Mouse (Mus musculus): ENCODE results near the gene Hrh3. TPM values are rescaled to one million over a fixed set of nuclear protein-coding genes. Genes with fewer than 3 reads are reported as not detected.
A peak's percentile ranks its signal among the peaks of the same experiment; 100 is the strongest.

The Hrh3 gene
- polyA plus RNA-seq, 1 experiment from 2014 or later, result 2.8 TPM

DNA sequence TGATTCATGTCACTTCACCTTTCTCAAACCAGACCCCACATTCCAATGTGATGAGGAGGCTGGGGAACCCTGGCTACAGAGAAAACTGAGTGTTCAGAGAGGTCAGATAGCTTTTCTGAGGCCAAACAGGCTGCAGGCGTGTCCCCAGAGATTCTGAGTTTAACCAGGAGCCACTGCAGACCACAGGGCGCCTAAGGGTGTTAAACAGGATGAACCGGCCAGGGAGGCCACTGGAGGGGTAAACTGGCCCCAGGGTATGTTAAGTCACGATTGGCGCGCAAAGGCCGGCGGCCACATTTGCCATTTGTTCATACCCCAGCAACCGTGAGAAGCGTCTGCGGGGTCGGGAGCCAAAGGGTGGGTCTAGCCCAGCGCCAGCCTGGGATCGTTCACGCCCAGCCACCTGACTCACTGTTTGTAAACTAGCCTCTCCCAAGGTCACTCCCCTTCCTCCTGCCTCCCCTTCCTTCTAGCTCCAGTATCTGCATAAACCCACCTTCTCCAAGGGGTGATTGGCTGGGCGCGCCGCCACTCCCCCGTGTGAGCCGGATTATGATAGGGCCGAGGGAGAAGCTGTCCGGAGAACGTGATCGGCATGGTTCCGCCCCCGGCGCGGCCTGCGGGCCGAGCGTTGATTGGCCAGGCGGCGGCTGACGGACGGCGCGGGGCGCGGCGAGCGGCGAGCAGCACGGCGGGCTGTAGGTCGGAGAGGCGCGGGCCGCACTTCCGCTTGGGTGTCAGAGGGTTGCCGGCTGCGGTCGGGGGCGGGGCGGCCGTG, 14.6 kb upstream of the Hrh3 start, which contains the start of gene Osbpl2:
Gene Osbpl2 (plus strand): TSS at position 646 of the 778 bp plus-strand sequence.
- Histone ChIP-seq H3K9me3 (replicated peaks) (no peaks in the 10 kb centered on the region), H3K27me3 (no peaks in the 10 kb centered on the region), H3K36me3 (ENCODE audit: poor library complexity, severe bottlenecking) (peaks cover 7% of the 10 kb centered on the region), H3K27ac (peak within 1 kb of the TSS; percentile 93), H3K9ac (peak within 1 kb of the TSS; percentile 92), H3K4me1 (peaks cover 58% of the 10 kb centered on the region), H3K4me2 (peak within 1 kb of the TSS; percentile 97), H3K4me3 (peak within 1 kb of the TSS; percentile 95)
- 1% methylated on average over 53 of the region's 55 CpGs for WGBS
- peak; percentile 97 for ATAC-seq

DNA sequence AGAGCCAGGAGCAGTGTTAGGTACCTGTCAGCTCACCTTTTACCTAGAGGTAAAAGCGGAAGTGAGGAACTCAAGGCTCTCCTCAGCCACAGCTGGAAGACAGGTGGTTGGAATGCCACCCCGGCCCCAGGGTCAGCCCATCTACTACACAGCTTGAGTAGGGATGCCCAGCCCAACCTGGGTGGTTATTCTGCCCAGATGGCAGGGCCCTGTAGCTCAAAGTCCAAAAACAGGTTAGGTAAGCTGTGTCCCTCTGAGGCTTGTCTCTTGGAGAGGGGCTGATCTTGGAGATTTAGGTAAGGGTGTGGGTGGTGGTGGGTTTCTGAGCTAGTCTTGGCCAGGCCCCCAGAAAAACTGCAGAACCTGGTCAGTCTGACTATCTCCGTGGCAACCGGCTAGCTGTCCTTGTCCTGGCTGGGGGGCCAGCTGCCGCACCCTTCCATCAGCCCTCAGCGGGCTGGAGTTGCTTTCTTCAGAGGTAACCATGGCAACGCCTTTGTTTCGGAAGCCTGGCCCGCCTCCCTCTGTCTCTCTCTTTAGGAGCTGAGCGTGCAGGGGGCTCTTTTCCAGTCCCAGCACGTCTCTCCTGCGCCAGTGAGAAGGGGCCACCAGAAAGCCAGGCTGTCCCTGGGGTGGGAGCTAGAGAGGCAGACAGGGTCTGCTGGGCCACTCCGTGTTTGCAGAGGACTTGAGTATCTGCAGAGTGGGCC, 13.4 kb upstream of the Hrh3 start:
- Histone ChIP-seq H3K4me1 (peaks cover 58% of the 10 kb centered on the region), H3K9me3 (replicated peaks) (no peaks in the 10 kb centered on the region), H3K4me3 (peak overlapping the region; percentile 95), H3K27me3 (no peaks in the 10 kb centered on the region), H3K9ac (peak overlapping the region; percentile 32), H3K4me2 (peak overlapping the region; percentile 97), H3K36me3 (ENCODE audit: poor library complexity, severe bottlenecking) (no peaks in the 10 kb centered on the region), H3K27ac (peak overlapping the region; percentile 93)
- 8% methylated on average over 13 of the region's 13 CpGs for WGBS
- ATAC-seq, result peak; percentile 46

DNA sequence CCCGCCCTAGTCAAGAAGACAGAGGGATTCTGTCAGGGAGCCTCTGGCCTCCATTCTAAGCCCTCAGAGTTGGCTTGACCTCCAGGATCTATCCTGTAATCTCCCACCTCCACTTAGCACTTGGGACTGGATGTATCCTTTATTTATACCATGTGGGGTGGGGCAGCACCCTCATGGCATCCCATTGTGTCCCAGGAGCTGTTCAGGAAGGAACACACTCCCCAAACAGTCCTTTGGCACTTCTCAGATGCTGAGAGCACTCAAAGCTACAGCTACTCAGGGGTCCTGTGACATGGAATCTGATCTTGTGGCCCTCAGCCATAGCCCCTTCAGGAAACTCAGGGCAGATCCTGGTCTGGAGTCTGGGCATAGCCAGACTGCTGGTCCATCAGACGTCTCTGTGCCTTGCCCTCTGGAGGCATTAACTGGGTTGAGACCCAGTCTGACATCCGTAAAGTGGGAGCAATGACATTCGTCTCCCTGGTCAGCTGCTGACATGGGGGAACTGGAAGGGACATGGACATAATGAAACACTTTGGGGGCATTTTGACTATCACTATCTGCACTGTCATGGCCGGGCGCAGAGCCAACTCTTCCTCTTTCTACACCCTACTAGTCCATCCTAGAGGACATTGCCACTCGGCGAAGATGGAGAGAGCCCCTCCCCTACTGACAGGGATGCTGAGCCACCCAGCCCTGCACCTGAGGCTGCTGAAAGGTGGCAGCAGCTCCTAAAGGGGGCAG, 12.6 kb upstream of the Hrh3 start:
- H3K4me2 ChIP-seq, result peak overlapping the region; percentile 97
- H3K9ac ChIP-seq, result peak overlapping the region; percentile 32

DNA sequence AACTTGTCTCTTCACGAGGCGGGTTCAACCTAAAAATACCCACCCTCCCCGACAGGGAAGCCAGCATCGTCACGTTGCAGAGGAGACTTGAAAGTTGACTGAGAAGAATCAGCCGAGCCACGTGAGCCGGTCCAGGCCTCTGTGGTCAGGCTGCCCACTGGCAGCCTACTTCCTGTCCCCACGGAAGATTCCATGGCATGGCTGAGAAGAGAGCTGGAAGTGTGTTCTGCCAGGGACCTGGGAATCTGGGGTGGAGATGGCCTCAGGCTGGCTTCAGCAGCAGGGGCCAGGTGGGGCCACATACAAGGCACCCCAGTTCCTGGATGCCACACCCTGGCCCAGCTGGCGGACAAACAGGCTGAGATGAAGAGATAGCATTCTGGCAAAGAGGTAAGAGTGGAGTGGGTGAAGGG, 11.8 kb upstream of the Hrh3 start:
- H3K27ac ChIP-seq, result peak overlapping the region; percentile 40; the same call in 1 of the 2 replicates

More for the DNA sequence above, 12.6 kb upstream of the Hrh3 start:
- WGBS, result 65% methylated on average over 8 of the region's 8 CpGs
- Histone ChIP-seq H3K4me1 (peaks cover 58% of the 10 kb centered on the region), H3K27me3 (no peaks in the 10 kb centered on the region), H3K9me3 (replicated peaks) (no peaks in the 10 kb centered on the region), H3K27ac (peak overlapping the region; percentile 93), H3K36me3 (ENCODE audit: poor library complexity, severe bottlenecking) (no peaks in the 10 kb centered on the region), H3K4me3 (no peak overlapping the region)
- no peak for ATAC-seq

DNA sequence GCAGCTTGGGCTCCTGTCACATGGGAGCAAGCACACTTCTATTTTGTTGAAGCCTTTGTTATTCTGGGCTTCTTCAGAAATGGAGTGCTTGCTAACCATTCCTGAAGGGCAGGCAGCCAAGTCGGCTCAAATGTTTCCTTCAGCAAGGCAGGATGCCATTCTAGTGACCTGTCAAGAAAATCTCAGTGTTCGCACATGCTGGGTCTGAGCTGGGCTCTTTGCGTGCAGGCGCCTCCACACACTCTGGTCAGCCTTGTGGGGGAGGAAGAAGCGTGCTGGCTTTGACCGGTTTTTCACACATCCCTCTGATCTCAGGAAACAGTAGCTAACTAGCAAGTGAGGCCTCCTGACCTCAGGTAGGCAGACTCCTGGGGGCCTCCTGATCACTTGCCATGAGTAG, 11.0 kb upstream of the Hrh3 start:
- Histone ChIP-seq H3K27me3 (no peaks in the 10 kb centered on the region), H3K27ac (peak overlapping the region; percentile 60), H3K9me3 (replicated peaks) (no peaks in the 10 kb centered on the region), H3K4me1 (peaks cover 57% of the 10 kb centered on the region), H3K9ac (0 out of 2 replicates have a peak overlapping the region, but pooled peaks have one; percentile 22), H3K4me3 (no peak overlapping the region), H3K36me3 (ENCODE audit: poor library complexity, severe bottlenecking) (no peaks in the 10 kb centered on the region), H3K4me2 (no peak overlapping the region)
- WGBS, result 33% methylated on average over 6 of the region's 6 CpGs
- no peak for ATAC-seq

More for the DNA sequence above, 11.8 kb upstream of the Hrh3 start:
- ATAC-seq, result no peak
- H3K4me2 ChIP-seq, result no peak overlapping the region
- no peak overlapping the region for H3K4me3 ChIP-seq
- H3K27me3 ChIP-seq, result no peaks in the 10 kb centered on the region
- H3K9ac ChIP-seq, result no peak overlapping the region
- 78% methylated on average over 10 of the region's 10 CpGs for WGBS
- H3K4me1 ChIP-seq, result peaks cover 58% of the 10 kb centered on the region
- no peaks in the 10 kb centered on the region for H3K36me3 ChIP-seq (ENCODE audit: poor library complexity, severe bottlenecking)
- no peaks in the 10 kb centered on the region for H3K9me3 ChIP-seq (replicated peaks)

DNA sequence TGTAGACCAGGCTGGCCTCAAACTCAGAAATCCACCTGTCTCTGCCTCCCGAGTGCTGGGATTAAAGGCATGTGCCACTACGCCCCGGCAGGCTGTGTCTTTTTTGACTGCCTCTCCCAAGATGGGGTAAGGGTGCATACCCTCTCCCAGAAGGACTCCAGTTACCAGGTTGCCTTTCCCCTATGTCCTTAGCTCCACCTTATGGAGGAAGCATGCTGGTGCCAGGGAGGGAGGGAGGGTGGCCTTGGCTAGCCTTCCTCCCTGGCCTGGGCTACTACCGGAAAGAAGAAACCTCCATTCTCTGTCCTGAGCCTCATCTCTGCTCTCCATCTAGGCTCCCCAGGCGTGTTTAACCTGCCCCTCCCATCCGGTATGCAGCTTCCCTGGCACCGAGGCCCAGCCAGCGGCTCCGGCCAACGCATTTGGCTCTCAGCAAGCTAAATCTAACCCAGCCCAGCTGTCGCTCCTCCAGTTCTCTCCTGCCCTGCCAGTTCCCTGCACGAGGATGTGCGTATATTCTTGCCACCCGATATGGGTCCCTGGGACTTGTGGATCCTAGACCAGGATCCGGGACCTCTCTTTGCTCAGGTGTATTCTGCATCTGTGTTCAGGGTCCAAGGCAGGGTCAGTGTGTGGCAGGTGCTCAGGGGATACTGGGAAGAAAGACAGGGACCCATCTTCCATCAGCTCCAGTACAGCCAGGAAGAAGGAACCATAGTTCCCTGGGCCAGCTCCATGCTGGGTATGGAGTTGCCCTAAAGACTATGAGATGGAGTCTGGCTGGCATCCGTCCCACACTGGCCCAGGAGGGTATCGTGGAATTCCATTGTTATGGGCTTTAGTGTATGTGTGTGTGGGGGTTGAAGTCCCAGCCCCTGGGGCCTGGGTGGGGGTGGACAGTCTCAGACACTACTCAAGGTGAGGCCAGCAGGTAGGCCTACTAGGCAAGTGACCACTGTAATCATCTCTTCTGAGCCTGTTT, 9.9 kb upstream of the Hrh3 start:
- 54% methylated on average over 17 of the region's 17 CpGs for WGBS
- H3K4me3 ChIP-seq, result no peak overlapping the region
- 0 out of 2 replicates have a peak overlapping the region, but pooled peaks have one; percentile 18 for H3K9ac ChIP-seq
- no peaks in the 10 kb centered on the region for H3K36me3 ChIP-seq (ENCODE audit: poor library complexity, severe bottlenecking)
- peaks cover 50% of the 10 kb centered on the region for H3K4me1 ChIP-seq
- peak overlapping the region; percentile 60 for H3K27ac ChIP-seq
- H3K4me2 ChIP-seq, result 0 out of 2 replicates have a peak overlapping the region, but pooled peaks have one; percentile 7
- no peak for ATAC-seq
- H3K9me3 ChIP-seq (replicated peaks), result no peaks in the 10 kb centered on the region
- H3K27me3 ChIP-seq, result no peaks in the 10 kb centered on the region

DNA sequence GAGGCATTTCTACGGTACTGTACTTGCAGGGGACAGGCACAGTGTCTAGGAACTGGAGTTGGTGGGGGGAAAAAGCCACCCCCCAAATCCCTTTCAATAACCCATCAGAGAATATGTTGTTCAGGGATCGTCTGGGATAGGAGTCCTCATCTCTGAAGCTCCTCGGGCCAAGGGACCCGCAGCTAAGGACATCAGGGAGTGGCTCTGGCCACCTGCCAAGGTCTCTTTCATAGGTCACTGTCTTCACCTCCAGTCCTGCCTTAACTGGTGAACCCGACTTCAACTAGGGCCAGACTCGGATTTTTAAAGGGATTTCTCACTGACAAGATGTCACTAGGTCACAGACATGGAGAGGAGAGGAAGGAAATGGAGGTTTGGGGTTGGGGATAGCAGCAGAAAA, 4.0 kb upstream of the Hrh3 start:
- Histone ChIP-seq H3K9me3 (replicated peaks) (no peaks in the 10 kb centered on the region), H3K4me3 (no peak overlapping the region), H3K36me3 (ENCODE audit: poor library complexity, severe bottlenecking) (no peaks in the 10 kb centered on the region), H3K4me1 (peaks cover 23% of the 10 kb centered on the region), H3K9ac (no peak overlapping the region), H3K27me3 (peaks cover 28% of the 10 kb centered on the region), H3K27ac (no peak overlapping the region), H3K4me2 (no peak overlapping the region)
- WGBS, result 73% methylated on average over 6 of the region's 6 CpGs
- no peak for ATAC-seq

DNA sequence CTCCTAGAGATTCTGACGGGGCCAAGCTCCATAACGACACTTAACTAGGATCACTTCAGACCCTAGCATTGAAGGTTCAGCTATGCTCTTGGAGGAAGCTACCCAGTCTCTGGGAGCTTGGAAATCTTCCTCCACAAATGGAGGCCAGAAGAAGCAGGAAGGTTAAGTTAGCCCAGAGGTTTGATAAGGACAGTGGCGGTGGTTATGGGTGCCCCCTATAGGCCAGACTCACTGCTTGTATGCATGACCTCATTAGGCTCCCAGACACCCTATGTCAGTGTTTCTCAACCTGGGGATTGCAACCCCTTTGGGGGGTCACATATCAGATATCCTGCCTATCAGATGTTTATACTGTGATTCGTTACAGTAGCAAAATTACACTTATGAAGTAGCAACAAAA, 2.8 kb upstream of the Hrh3 start:
- 64% methylated on average over 4 of the region's 4 CpGs for WGBS
- no peak overlapping the region for H3K4me3 ChIP-seq

DNA sequence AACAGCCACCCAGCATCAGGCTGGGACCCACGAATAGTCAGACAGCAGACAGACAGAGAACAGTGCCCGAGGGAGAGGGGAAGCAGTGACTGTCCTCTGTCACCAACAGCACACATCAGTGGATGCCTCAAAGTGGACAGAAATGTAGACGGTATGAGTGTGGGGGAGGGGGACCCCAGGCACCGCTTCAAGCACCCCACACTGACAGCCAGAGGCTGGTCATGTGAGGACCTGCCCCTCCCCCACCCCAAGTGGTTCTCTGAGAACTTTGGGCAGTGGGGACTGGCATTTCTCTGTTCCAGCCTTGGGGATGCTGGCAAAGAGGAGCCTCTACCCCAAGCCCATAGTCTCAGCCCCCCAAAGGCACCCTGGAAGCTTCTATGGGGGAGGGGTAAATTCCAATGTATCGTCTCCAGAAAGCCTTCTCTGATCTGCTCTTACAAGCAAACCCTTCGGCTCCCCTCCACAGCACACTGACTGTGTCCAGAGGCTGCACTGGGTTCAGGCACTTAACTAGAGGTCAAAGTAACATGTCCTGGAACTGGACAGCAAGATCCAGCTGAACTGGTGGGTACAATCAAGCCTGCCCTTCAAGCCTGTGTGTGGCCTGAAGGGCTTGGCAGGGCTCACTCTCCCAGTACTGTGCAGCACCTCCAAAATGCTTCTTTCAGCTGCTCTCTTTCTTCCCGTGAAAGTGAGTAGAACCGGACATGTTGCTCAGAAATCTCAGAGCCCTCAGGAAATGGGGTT, 1.3 kb upstream of the Hrh3 start:
- 30% methylated on average over 8 of the region's 8 CpGs for WGBS

More for the DNA sequence above, 2.8 kb upstream of the Hrh3 start:
- H3K9me3 ChIP-seq (replicated peaks), result no peaks in the 10 kb centered on the region
- H3K27me3 ChIP-seq, result peaks cover 40% of the 10 kb centered on the region
- ATAC-seq, result no peak
- H3K9ac ChIP-seq, result no peak overlapping the region
- H3K27ac ChIP-seq, result no peak overlapping the region
- no peaks in the 10 kb centered on the region for H3K36me3 ChIP-seq (ENCODE audit: poor library complexity, severe bottlenecking)
- peaks cover 32% of the 10 kb centered on the region for H3K4me1 ChIP-seq
- H3K4me2 ChIP-seq, result no peak overlapping the region

DNA sequence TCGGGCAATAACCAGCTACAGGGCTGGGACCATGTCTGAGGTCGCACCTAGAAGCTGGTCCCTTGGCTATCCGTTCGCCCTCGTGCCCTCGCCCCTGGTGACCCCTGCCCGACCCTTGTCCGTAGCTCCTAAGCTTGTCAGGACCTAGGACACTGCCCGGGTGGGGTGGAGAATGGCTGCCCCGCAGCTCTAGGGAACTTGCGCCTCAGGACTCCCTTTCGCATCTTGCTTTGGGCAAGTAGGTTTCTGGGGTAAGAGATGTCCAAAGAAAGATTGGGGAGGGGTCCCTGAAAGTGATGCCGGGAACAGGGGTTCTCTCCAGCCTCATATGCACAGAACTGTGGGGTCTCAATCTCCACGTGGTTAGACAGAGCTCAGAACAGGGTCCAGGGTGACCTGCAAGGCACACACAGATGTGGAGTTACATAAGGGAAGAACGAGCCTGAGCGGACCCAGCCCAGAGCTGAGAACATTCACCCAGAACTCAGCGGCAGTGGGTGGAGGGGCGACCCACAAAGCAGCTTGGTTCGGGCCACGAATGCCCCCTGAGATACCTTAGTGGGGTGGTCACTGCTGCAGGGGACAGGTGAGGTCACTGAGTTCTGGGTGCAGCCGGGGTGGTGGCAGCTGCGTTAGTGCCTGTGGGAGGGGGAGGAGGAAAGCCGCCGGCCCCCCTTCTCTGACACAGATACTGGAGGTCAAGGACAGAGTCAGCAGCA, 530 bp upstream of the Hrh3 start:
- no peaks in the 10 kb centered on the region for H3K9me3 ChIP-seq (replicated peaks)
- H3K27ac ChIP-seq, result no peak overlapping the region
- 9% methylated on average over 24 of the region's 24 CpGs for WGBS
- H3K9ac ChIP-seq, result peak overlapping the region; percentile 61; the same call in 1 of the 2 replicates
- peak overlapping the region; percentile 58 for H3K4me3 ChIP-seq
- no peaks in the 10 kb centered on the region for H3K36me3 ChIP-seq (ENCODE audit: poor library complexity, severe bottlenecking)
- H3K27me3 ChIP-seq, result peaks cover 62% of the 10 kb centered on the region
- peak overlapping the region; percentile 96 for H3K4me2 ChIP-seq
- ATAC-seq, result no peak
- peaks cover 35% of the 10 kb centered on the region for H3K4me1 ChIP-seq

More for the DNA sequence above, 1.3 kb upstream of the Hrh3 start:
- H3K36me3 ChIP-seq (ENCODE audit: poor library complexity, severe bottlenecking), result no peaks in the 10 kb centered on the region
- H3K4me3 ChIP-seq, result no peak overlapping the region
- H3K9me3 ChIP-seq (replicated peaks), result no peaks in the 10 kb centered on the region
- H3K4me1 ChIP-seq, result peaks cover 32% of the 10 kb centered on the region
- ATAC-seq, result no peak
- H3K9ac ChIP-seq, result no peak overlapping the region
- no peak overlapping the region for H3K27ac ChIP-seq
- H3K4me2 ChIP-seq, result no peak overlapping the region
- peaks cover 54% of the 10 kb centered on the region for H3K27me3 ChIP-seq

All from forebrain, embryonic 13.5 days (tissue).